10 mouse cellular contexts compared by ENCODE assay signal in the genomic region with DNA sequence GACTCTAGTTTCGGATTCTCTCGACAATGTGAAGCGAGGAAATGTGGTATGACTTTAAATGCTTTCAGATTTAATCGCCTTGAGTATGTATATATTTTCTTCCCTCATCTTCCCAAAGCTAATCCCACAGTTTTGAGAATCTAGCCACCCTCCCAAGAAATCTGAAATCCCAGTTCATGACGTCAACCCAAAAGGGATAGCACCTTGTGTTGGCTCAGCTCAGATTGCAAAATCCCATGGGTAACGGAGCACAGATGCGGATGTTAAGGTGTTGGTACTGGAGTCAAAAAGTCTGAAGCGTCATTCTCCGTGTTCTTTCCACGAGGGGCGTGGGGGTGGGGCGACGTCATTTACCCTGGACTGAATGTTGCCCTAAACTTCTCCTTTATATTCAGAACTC. TPM values are rescaled to one million over a fixed set of nuclear protein-coding genes. Genes with fewer than 3 reads are reported as not detected.
DNase-seq lines count a peak whose midpoint lies in the region; ATAC-seq and TF ChIP-seq lines count a peak whose summit lies in the region.
"Had no signal": no experiment of that assay in that cellular context is flagged by ENCODE, and none has a peak within 500 bp of the region (broad histone marks: within the 10 kb centered on the region; RNA-seq: fewer than 3 reads in every experiment).

No protein-coding gene starts in this region.

- no peak for DNase-seq in heart, postnatal 0 days (ENCODE audit: low spot score)
- no peak for DNase-seq in heart, postnatal 14 days
- no peak for DNase-seq in embryonic facial prominence, embryonic 11.5 days (ENCODE audit: low spot score)
- DNase-seq in ovary, postnatal 14 days (ENCODE audit: low spot score): no peak
- DNase-seq in left cerebral cortex, postnatal 4 days: no peak
- no peak for DNase-seq in cerebellum, adult 18-20 months
- DNase-seq: adrenal gland, adult 8-10 months; kidney, postnatal 36 days had no signal

- H3K4me1 ChIP-seq in heart, postnatal 0 days (ENCODE audit: control insufficient read depth, insufficient read depth): peaks cover 3% of the 10 kb centered on the region; the same call in 1 of the 2 replicates
- peaks cover 13% of the 10 kb centered on the region for H3K4me1 ChIP-seq in embryonic facial prominence, embryonic 11.5 days (ENCODE audit: control insufficient read depth, insufficient read depth, low read length)
- peaks cover 27% of the 10 kb centered on the region for H3K4me1 ChIP-seq in hindbrain, embryonic 16.5 days (ENCODE audit: control insufficient read depth, insufficient read depth, low read depth, low read length)
- peaks cover 37% of the 10 kb centered on the region for H3K4me1 ChIP-seq in midbrain, embryonic 15.5 days

- peak overlapping the region; percentile 86 for H3K4me3 ChIP-seq in heart, postnatal 0 days (ENCODE audit: low read depth, low read length)
- no peak overlapping the region for H3K4me3 ChIP-seq in embryonic facial prominence, embryonic 11.5 days (ENCODE audit: low read depth, low read length)
- peak overlapping the region; percentile 64 for H3K4me3 ChIP-seq in hindbrain, embryonic 16.5 days (ENCODE audit: low read length)
- H3K4me3 ChIP-seq in midbrain, embryonic 15.5 days: peak overlapping the region; percentile 59; the same call in 1 of the 2 replicates

- no peak for TF ChIP-seq CTCF in heart, postnatal 0 days (IDR thresholded peaks at IDR 0.05; ENCODE audit: low read depth)

- WGBS in heart, postnatal 0 days: 39% methylated on average over 13 of the region's 13 CpGs
- 22% methylated on average over 13 of the region's 13 CpGs for WGBS in embryonic facial prominence, embryonic 11.5 days
- 27% methylated on average over 13 of the region's 13 CpGs for WGBS in hindbrain, embryonic 16.5 days
- WGBS in midbrain, embryonic 15.5 days: 30% methylated on average over 13 of the region's 13 CpGs

- no peak for TF ChIP-seq EP300 in heart, postnatal 0 days (IDR thresholded peaks at IDR 0.05; ENCODE audit: low read depth)

- peak overlapping the region; percentile 95; the same call in 1 of the 2 replicates for H3K27ac ChIP-seq in heart, postnatal 0 days (ENCODE audit: low read depth)
- no peak overlapping the region for H3K27ac ChIP-seq in embryonic facial prominence, embryonic 11.5 days (replicated peaks; ENCODE audit: low read depth, low read length)
- no peak overlapping the region for H3K27ac ChIP-seq in hindbrain, embryonic 16.5 days (ENCODE audit: low read depth, low read length)
- H3K27ac ChIP-seq in midbrain, embryonic 15.5 days: no peak overlapping the region

- no peaks in the 10 kb centered on the region for H3K9me3 ChIP-seq in heart, postnatal 0 days (replicated peaks; ENCODE audit: control insufficient read depth, low read length)
- H3K9me3 ChIP-seq in embryonic facial prominence, embryonic 11.5 days (replicated peaks; ENCODE audit: control insufficient read depth, low read length): no peaks in the 10 kb centered on the region
- H3K9me3 ChIP-seq in hindbrain, embryonic 16.5 days (ENCODE audit: control insufficient read depth, low read length): no peaks in the 10 kb centered on the region
- H3K9me3 ChIP-seq in midbrain, embryonic 15.5 days: no peaks in the 10 kb centered on the region

- intact Hi-C loops in heart, postnatal 14 days (cut with DNase I): loop anchor here (1.0 to 5.0 kb wide), 6 partner anchors 44 to 299 kb away; no protein-coding TSS in a partner anchor
- intact Hi-C loops in left cerebral cortex, postnatal 4 days (cut with DNase I): no loop called here

- ATAC-seq in heart, postnatal 0 days (ENCODE audit: insufficient read depth, low read depth): no peak
- ATAC-seq in embryonic facial prominence, embryonic 11.5 days (replicated peaks; ENCODE audit: insufficient number of reproducible peaks, low FRiP score, low TSS enrichment, low read depth): no peak
- no peak for ATAC-seq in hindbrain, embryonic 16.5 days
- ATAC-seq in midbrain, embryonic 15.5 days (replicated peaks): no peak

- peak overlapping the region; percentile 88 for H3K4me2 ChIP-seq in heart, postnatal 0 days (ENCODE audit: low read depth, low read length)
- peak overlapping the region; percentile 16 for H3K4me2 ChIP-seq in embryonic facial prominence, embryonic 11.5 days (ENCODE audit: low read depth, low read length)
- peak overlapping the region; percentile 97 for H3K4me2 ChIP-seq in hindbrain, embryonic 16.5 days (ENCODE audit: low read length)
- H3K4me2 ChIP-seq in midbrain, embryonic 15.5 days: peak overlapping the region; percentile 97

- H3K9ac ChIP-seq in heart, postnatal 0 days (replicated peaks; ENCODE audit: low read depth, low read length): no peak overlapping the region
- H3K9ac ChIP-seq in embryonic facial prominence, embryonic 11.5 days (replicated peaks; ENCODE audit: low read length): no peak overlapping the region; the same call in 1 of the 2 replicates
- no peak overlapping the region for H3K9ac ChIP-seq in hindbrain, embryonic 16.5 days (ENCODE audit: low read depth, low read length)
- no peak overlapping the region for H3K9ac ChIP-seq in midbrain, embryonic 15.5 days

- H3K27me3 ChIP-seq in heart, postnatal 0 days (ENCODE audit: control insufficient read depth, insufficient read depth, low read length): peaks cover 19% of the 10 kb centered on the region; the same call in 1 of the 2 replicates
- peaks cover 60% of the 10 kb centered on the region for H3K27me3 ChIP-seq in embryonic facial prominence, embryonic 11.5 days (ENCODE audit: control insufficient read depth, insufficient read depth, low read length)
- peaks cover 27% of the 10 kb centered on the region for H3K27me3 ChIP-seq in hindbrain, embryonic 16.5 days (replicated peaks; ENCODE audit: control insufficient read depth, insufficient read depth, low read length)
- H3K27me3 ChIP-seq in midbrain, embryonic 15.5 days (replicated peaks): peaks cover 57% of the 10 kb centered on the region

- H3K36me3 ChIP-seq in heart, postnatal 0 days (replicated peaks; ENCODE audit: control insufficient read depth, insufficient read depth, low read length): no peaks in the 10 kb centered on the region
- no peaks in the 10 kb centered on the region for H3K36me3 ChIP-seq in embryonic facial prominence, embryonic 11.5 days (replicated peaks; ENCODE audit: control insufficient read depth, insufficient read depth, low read depth, low read length)
- no peaks in the 10 kb centered on the region for H3K36me3 ChIP-seq in hindbrain, embryonic 16.5 days (ENCODE audit: control insufficient read depth, insufficient read depth, low read length)
- H3K36me3 ChIP-seq in midbrain, embryonic 15.5 days (replicated peaks): no peaks in the 10 kb centered on the region

RNA-seq across cellular contexts. Expression of gene Adrb1, which starts 1.1 kb away (rescaled TPM):
- 30.2 and 31.3 TPM in 2 replicates for total RNA-seq in heart, postnatal 0 days (2014; rRNA removed; ENCODE audit: low replicate concordance)
- 10.9 and 11.7 TPM in 2 replicates for polyA plus RNA-seq in heart, postnatal 0 days (2015; fragmentation: Nextera tagmentation; extraction: Ambion mirVana)
- 10 to 100 TPM; 23.2 to 24.2 TPM for total RNA-seq in heart, postnatal 14 days (2021)
- 0.40 and 0.42 TPM in 2 replicates for polyA plus RNA-seq in embryonic facial prominence, embryonic 11.5 days (2014; fragmentation: Nextera tagmentation; extraction: Ambion mirVana)
- 0.56 and 0.71 TPM in 2 replicates for polyA plus RNA-seq in hindbrain, embryonic 16.5 days (2015; fragmentation: Nextera tagmentation; extraction: Ambion mirVana)
- 1.3 and 1.4 TPM in 2 replicates for polyA plus RNA-seq in midbrain, embryonic 15.5 days (2015; fragmentation: Nextera tagmentation; extraction: Ambion mirVana)
- total RNA-seq in left cerebral cortex, postnatal 4 days (2021): 10 to 100 TPM; 10.4 to 12.2 TPM

Comparison
In these comparisons a context has a peak if more than half of its experiments do, and no peak if none do; other contexts are left out.
1. H3K4me2 ChIP-seq: peak in every context shown above with its lines; median percentile 97 in hindbrain, embryonic 16.5 days; 97 in midbrain, embryonic 15.5 days; 88 in heart, postnatal 0 days; 16 in embryonic facial prominence, embryonic 11.5 days.